Mouse (Mus musculus): ENCODE measurements around the gene Supt5. TPM values are rescaled to one million over a fixed set of nuclear protein-coding genes. Genes with fewer than 3 reads are reported as not detected.

The Supt5 gene
- polyA plus RNA-seq, 1 experiment from 2014 or later, result 104 TPM

Other genes with a start within 250 kb of the Supt5 start
- 0.08 and 0.13 TPM in 2 replicates for gene 9530053A07Rik, start 209.3 kb downstream of the Supt5 start, polyA plus RNA-seq (2015; fragmentation: Nextera tagmentation; extraction: Ambion mirVana)
- 76.5 and 81.8 TPM in 2 replicates for gene Fbl, start 169.0 kb downstream of the Supt5 start, polyA plus RNA-seq (2015; fragmentation: Nextera tagmentation; extraction: Ambion mirVana)
- 14.0 and 14.9 TPM in 2 replicates for gene Dyrk1b, start 159.3 kb downstream of the Supt5 start, polyA plus RNA-seq (2015; fragmentation: Nextera tagmentation; extraction: Ambion mirVana)
- gene Eid2, start 70.9 kb downstream of the Supt5 start, polyA plus RNA-seq (2015; fragmentation: Nextera tagmentation; extraction: Ambion mirVana), result 19.9 and 23.7 TPM in 2 replicates
- 38.4 and 38.7 TPM in 2 replicates for gene Eid2b, start 61.0 kb downstream of the Supt5 start, polyA plus RNA-seq (2015; fragmentation: Nextera tagmentation; extraction: Ambion mirVana)
- 0.62 and 1.4 TPM in 2 replicates for gene Selenov, start 47.6 kb downstream of the Supt5 start, polyA plus RNA-seq (2015; fragmentation: Nextera tagmentation; extraction: Ambion mirVana)
- 18.4 and 26.9 TPM in 2 replicates for gene Dll3, start 36.5 kb downstream of the Supt5 start, polyA plus RNA-seq (2015; fragmentation: Nextera tagmentation; extraction: Ambion mirVana)
- gene Timm50, start 26.7 kb downstream of the Supt5 start, polyA plus RNA-seq (2015; fragmentation: Nextera tagmentation; extraction: Ambion mirVana), result 129 and 131 TPM in 2 replicates
- gene Rps16, start 11.9 kb upstream of the Supt5 start, polyA plus RNA-seq (2015; fragmentation: Nextera tagmentation; extraction: Ambion mirVana), result 444 and 501 TPM in 2 replicates
- 26.8 and 27.6 TPM in 2 replicates for gene Plekhg2, start 33.9 kb upstream of the Supt5 start, polyA plus RNA-seq (2015; fragmentation: Nextera tagmentation; extraction: Ambion mirVana)
- gene Zfp36, start 41.5 kb upstream of the Supt5 start, polyA plus RNA-seq (2015; fragmentation: Nextera tagmentation; extraction: Ambion mirVana), result 4.4 and 4.6 TPM in 2 replicates
- 46.1 and 46.6 TPM in 2 replicates for gene Med29, start 54.0 kb upstream of the Supt5 start, polyA plus RNA-seq (2015; fragmentation: Nextera tagmentation; extraction: Ambion mirVana)
- gene Paf1, start 54.2 kb upstream of the Supt5 start, polyA plus RNA-seq (2015; fragmentation: Nextera tagmentation; extraction: Ambion mirVana), result 93.3 and 96.8 TPM in 2 replicates
- gene Gmfg, start 98.7 kb upstream of the Supt5 start, polyA plus RNA-seq (2015; fragmentation: Nextera tagmentation; extraction: Ambion mirVana), result 4.1 and 4.9 TPM in 2 replicates
- 20.3 and 25.5 TPM in 2 replicates for gene Lrfn1, start 113.2 kb upstream of the Supt5 start, polyA plus RNA-seq (2015; fragmentation: Nextera tagmentation; extraction: Ambion mirVana)
- not detected in 2 replicates for gene Ifnl2, start 171.7 kb upstream of the Supt5 start, polyA plus RNA-seq (2015; fragmentation: Nextera tagmentation; extraction: Ambion mirVana)
- gene Ifnl3, start 184.1 kb upstream of the Supt5 start, polyA plus RNA-seq (2015; fragmentation: Nextera tagmentation; extraction: Ambion mirVana), result not detected in 2 replicates
- not detected in 2 replicates for gene Sycn, start 202.1 kb upstream of the Supt5 start, polyA plus RNA-seq (2015; fragmentation: Nextera tagmentation; extraction: Ambion mirVana)
- 0.19 TPM in 1 of 2 replicates, not detected in the other for gene Nccrp1, start 208.5 kb upstream of the Supt5 start, polyA plus RNA-seq (2015; fragmentation: Nextera tagmentation; extraction: Ambion mirVana)

Data from hindbrain, embryonic 15.5 days (tissue).